ENCODE assay signal across 30 mouse cellular contexts in genomic region chrX:36746789-36747188, GRCm38 (mm10). TPM values are rescaled to one million over a fixed set of nuclear protein-coding genes. Genes with fewer than 3 reads are reported as not detected.
DNase-seq lines count a peak whose midpoint lies in the region; ATAC-seq and TF ChIP-seq lines count a peak whose summit lies in the region.
"Had no signal": no experiment of that assay in that cellular context is flagged by ENCODE, and none has a peak within 500 bp of the region (broad histone marks: within the 10 kb centered on the region; RNA-seq: fewer than 3 reads in every experiment).

No protein-coding gene starts in this region.

- H3K27ac ChIP-seq in left cerebral cortex, adult 2 months = 0 out of 2 replicates have a peak overlapping the region, but pooled peaks have one; percentile 4
- H3K27ac ChIP-seq in midbrain, embryonic 15.5 days = no peak overlapping the region
- H3K27ac ChIP-seq: embryonic facial prominence, embryonic 13.5 days; embryonic facial prominence, embryonic 15.5 days; forebrain, embryonic 10.5 days; forebrain, embryonic 12.5 days had no signal

- 75% methylated on average over 8 of the region's 8 CpGs for WGBS in midbrain, embryonic 15.5 days

- no peak overlapping the region for H3K4me2 ChIP-seq in midbrain, embryonic 15.5 days
- H3K4me2 ChIP-seq: embryonic facial prominence, embryonic 13.5 days; embryonic facial prominence, embryonic 15.5 days; forebrain, embryonic 12.5 days had no signal

- H3K9me3 ChIP-seq in midbrain, embryonic 15.5 days = no peaks in the 10 kb centered on the region
- H3K9me3 ChIP-seq: embryonic facial prominence, embryonic 13.5 days; embryonic facial prominence, embryonic 15.5 days; forebrain, embryonic 10.5 days; forebrain, embryonic 12.5 days; G1E had no signal

- intact Hi-C loops in left cerebral cortex, adult 2 months (cut with DNase I) = no loop called here

- no peaks in the 10 kb centered on the region for H3K27me3 ChIP-seq in midbrain, embryonic 15.5 days (replicated peaks)
- H3K27me3 ChIP-seq: CH12.LX; embryonic facial prominence, embryonic 13.5 days; embryonic facial prominence, embryonic 15.5 days; forebrain, embryonic 12.5 days had no signal

- H3K4me1 ChIP-seq in midbrain, embryonic 15.5 days = peaks cover 5% of the 10 kb centered on the region; the same call in 1 of the 2 replicates
- H3K4me1 ChIP-seq: embryonic facial prominence, embryonic 13.5 days; embryonic facial prominence, embryonic 15.5 days; forebrain, embryonic 12.5 days had no signal

- H3K36me3 ChIP-seq in midbrain, embryonic 15.5 days (replicated peaks) = no peaks in the 10 kb centered on the region
- H3K36me3 ChIP-seq: embryonic facial prominence, embryonic 13.5 days; embryonic facial prominence, embryonic 15.5 days; forebrain, embryonic 10.5 days; forebrain, embryonic 12.5 days; G1E had no signal

- H3K9ac ChIP-seq in midbrain, embryonic 15.5 days = no peak overlapping the region
- H3K9ac ChIP-seq: embryonic facial prominence, embryonic 13.5 days; embryonic facial prominence, embryonic 15.5 days; forebrain, embryonic 12.5 days had no signal

- no peak for DNase-seq in frontal cortex, postnatal 10 days (ENCODE audit: low spot score in 2 of 2)
- DNase-seq in heart, adult 11 months = peak; percentile 61
- DNase-seq in heart, adult 18-20 months = no peak
- no peak for DNase-seq in left cerebral cortex, adult 2 months (ENCODE audit: extremely low spot score in 1 of 2, low spot score in 2 of 2)
- DNase-seq in left cerebral cortex, adult 9 months (ENCODE audit: low spot score in 2 of 2) = no peak
- DNase-seq in brain, adult 2 months (ENCODE audit: low read depth, low spot score) = peak; percentile 59
- DNase-seq: adrenal gland, adult 2 months; adrenal gland, postnatal 10 days; adrenal gland, postnatal 25 days; B cell, adult 2 months; cerebellum, adult 11-12 months; cerebellum, adult 2 months; cerebellum, adult 9-10 months; cerebellum, postnatal 10 days; cerebellum, postnatal 25 days; embryo, embryonic 11 days had no signal

- TF ChIP-seq CTCF in left cerebral cortex, adult 2 months (IDR thresholded peaks at IDR 0.05) = no peak

- no peak overlapping the region for H3K4me3 ChIP-seq in left cerebral cortex, adult 2 months
- H3K4me3 ChIP-seq in midbrain, embryonic 15.5 days = no peak overlapping the region
- H3K4me3 ChIP-seq: embryonic facial prominence, embryonic 13.5 days; embryonic facial prominence, embryonic 15.5 days; erythroblast, embryonic 14.5 days; forebrain, embryonic 10.5 days; forebrain, embryonic 12.5 days had no signal

- peak; percentile 72 for ATAC-seq in frontal cortex, adult (ENCODE audit: low TSS enrichment)
- no peak for ATAC-seq in midbrain, embryonic 15.5 days (replicated peaks)
- ATAC-seq: activated CD4-positive, CD25-positive, alpha-beta regulatory T cell, adult 4 months; CD4-positive, CD25-positive, alpha-beta regulatory T cell, adult 4 months; forebrain, embryonic 14.5 days; forebrain, embryonic 16.5 days; Patski had no signal

RNA-seq across cellular contexts. Expression of gene Slc25a43, which starts 3.3 kb away (rescaled TPM):
- under 1 TPM in 1 of 2 experiments, not detected in 1; 0.26 TPM for total RNA-seq in heart, adult 18-20 months (2021)
- under 1 TPM in 1 of 2 experiments, not detected in 1; 0.41 TPM for total RNA-seq in left cerebral cortex, adult 2 months (2021)
- 0.70 and 0.99 TPM in 2 replicates for polyA plus RNA-seq in midbrain, embryonic 15.5 days (2015; fragmentation: Nextera tagmentation; extraction: Ambion mirVana)
- polyA plus RNA-seq: erythroblast, embryonic 14.5 days; G1E had no signal

RNA-seq across cellular contexts. Expression of gene Slc25a5, which starts 48.7 kb away (rescaled TPM):
- 100 to 1,000 TPM; 369 to 422 TPM for total RNA-seq in heart, adult 18-20 months (2021)
- total RNA-seq in left cerebral cortex, adult 2 months (2021) = 100 to 1,000 TPM; 302 to 310 TPM
- 441 and 470 TPM in 2 replicates for polyA plus RNA-seq in midbrain, embryonic 15.5 days (2015; fragmentation: Nextera tagmentation; extraction: Ambion mirVana)

Comparison
In these comparisons a context has a peak if more than half of its experiments do, and no peak if none do; other contexts are left out.
1. DNase-seq: peak in heart, adult 11 months (single experiment) and brain, adult 2 months (single experiment); none in frontal cortex, postnatal 10 days (0 of 2), heart, adult 18-20 months (0 of 2), left cerebral cortex, adult 2 months (0 of 2) and left cerebral cortex, adult 9 months (0 of 2).